Mouse (Mus musculus): ENCODE data around the gene Sec14l2. TPM values are rescaled to one million over a fixed set of nuclear protein-coding genes. Genes with fewer than 3 reads are reported as not detected.

Gene Sec14l2
- polyA plus RNA-seq, 1 experiment from 2014 or later: 1.5 TPM

GRCm38 (mm10) chr11:4076633-4077032, 46.6 kb downstream of the Sec14l2 start:
- no peak overlapping the region for H3K27ac ChIP-seq (ENCODE audit: low read length)
- ATAC-seq (ENCODE audit: low FRiP score, low TSS enrichment): no peak
- WGBS: 10% methylated on average over 8 of the region's 8 CpGs
- H3K4me1 ChIP-seq (ENCODE audit: insufficient read depth, low read length): no peaks in the 10 kb centered on the region
- H3K27me3 ChIP-seq (ENCODE audit: insufficient read depth, low read length): no peaks in the 10 kb centered on the region
- no peaks in the 10 kb centered on the region for H3K9me3 ChIP-seq (ENCODE audit: low read length)
- no peaks in the 10 kb centered on the region for H3K36me3 ChIP-seq (ENCODE audit: insufficient read depth, low read length)
- no peak overlapping the region for H3K9ac ChIP-seq (replicated peaks; ENCODE audit: low read length)
- H3K4me2 ChIP-seq (replicated peaks; ENCODE audit: low read depth, low read length): no peak overlapping the region
- no peak overlapping the region for H3K4me3 ChIP-seq (ENCODE audit: low read length)

DNA sequence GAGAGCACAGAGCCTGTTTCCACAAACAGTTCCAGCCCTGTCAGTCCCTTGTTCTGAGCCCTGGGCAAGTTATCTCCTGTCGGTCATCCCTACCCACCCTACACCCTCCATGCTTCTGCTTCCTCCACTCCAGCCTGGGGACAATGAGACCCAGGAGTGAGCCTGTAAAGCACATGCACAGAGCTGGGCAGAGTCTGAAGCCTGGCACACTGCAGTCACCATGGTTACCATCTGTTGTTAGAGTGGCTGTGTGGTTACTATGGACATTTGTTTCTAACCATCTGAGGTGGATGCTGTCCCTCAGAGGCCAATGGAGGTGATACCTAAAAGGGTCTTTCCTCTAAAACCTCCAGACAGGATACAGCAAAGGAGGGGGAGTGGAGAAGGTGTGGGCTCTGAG, 53.6 kb downstream of the Sec14l2 start:
- Histone ChIP-seq H3K27me3 (ENCODE audit: insufficient read depth, low read length) (no peaks in the 10 kb centered on the region), H3K9me3 (ENCODE audit: low read length) (no peaks in the 10 kb centered on the region), H3K36me3 (ENCODE audit: insufficient read depth, low read length) (no peaks in the 10 kb centered on the region), H3K9ac (replicated peaks; ENCODE audit: low read length) (no peak overlapping the region), H3K27ac (ENCODE audit: low read length) (no peak overlapping the region), H3K4me3 (ENCODE audit: low read length) (no peak overlapping the region), H3K4me1 (ENCODE audit: insufficient read depth, low read length) (no peaks in the 10 kb centered on the region), H3K4me2 (replicated peaks; ENCODE audit: low read depth, low read length) (no peak overlapping the region)
- 77% methylated on average over 1 of the region's 1 CpGs for WGBS
- no peak for ATAC-seq (ENCODE audit: low FRiP score, low TSS enrichment)

DNA sequence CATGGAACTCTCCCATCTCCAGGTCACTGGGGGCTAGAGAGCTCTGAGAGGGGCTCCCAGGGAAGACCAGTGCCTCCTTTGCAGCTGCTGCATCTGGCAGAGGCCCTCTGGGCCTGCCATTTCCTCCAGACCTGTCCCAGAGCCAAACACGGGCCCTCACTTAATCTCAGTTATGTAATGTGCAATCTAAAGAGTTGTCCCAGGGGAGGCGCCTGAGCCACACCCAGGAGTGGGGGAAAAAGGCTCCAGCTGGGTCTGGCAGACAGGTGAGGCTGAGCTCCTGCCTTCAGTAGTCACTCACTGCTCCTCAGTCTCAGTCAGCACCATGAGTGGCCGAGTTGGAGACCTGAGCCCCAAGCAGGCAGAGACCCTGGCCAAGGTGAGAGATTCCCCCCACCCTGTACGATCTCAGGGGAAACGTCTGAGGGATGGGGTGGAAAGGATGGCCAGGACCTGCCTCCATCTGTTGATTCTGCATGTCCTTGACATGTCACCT, 58.5 kb downstream of the Sec14l2 start, which contains the start of gene Sec14l3:
TSS of gene Sec14l3 (plus strand) at position 215 of the 496 bp plus-strand sequence.
- no peak for ATAC-seq (ENCODE audit: low FRiP score, low TSS enrichment)
- Histone ChIP-seq H3K27ac (ENCODE audit: low read length) (no peak within 1 kb of the TSS), H3K9me3 (ENCODE audit: low read length) (no peaks in the 10 kb centered on the region), H3K36me3 (ENCODE audit: insufficient read depth, low read length) (no peaks in the 10 kb centered on the region), H3K4me2 (replicated peaks; ENCODE audit: low read depth, low read length) (no peak within 1 kb of the TSS), H3K4me3 (ENCODE audit: low read length) (no peak within 1 kb of the TSS), H3K4me1 (ENCODE audit: insufficient read depth, low read length) (no peaks in the 10 kb centered on the region), H3K27me3 (ENCODE audit: insufficient read depth, low read length) (no peaks in the 10 kb centered on the region), H3K9ac (replicated peaks; ENCODE audit: low read length) (no peak within 1 kb of the TSS)
- 68% methylated on average over 5 of the region's 5 CpGs for WGBS

- Histone ChIP-seq H3K4me3 (ENCODE audit: low read length) (no peak overlapping the region), H3K4me1 (ENCODE audit: insufficient read depth, low read length) (no peaks in the 10 kb centered on the region), H3K27me3 (ENCODE audit: insufficient read depth, low read length) (no peaks in the 10 kb centered on the region), H3K9ac (replicated peaks; ENCODE audit: low read length) (no peak overlapping the region), H3K27ac (ENCODE audit: low read length) (no peak overlapping the region), H3K36me3 (ENCODE audit: insufficient read depth, low read length) (no peaks in the 10 kb centered on the region), H3K9me3 (ENCODE audit: low read length) (no peaks in the 10 kb centered on the region), H3K4me2 (replicated peaks; ENCODE audit: low read depth, low read length) (no peak overlapping the region)
- 44% methylated on average over 6 of the region's 6 CpGs for WGBS
- ATAC-seq (ENCODE audit: low FRiP score, low TSS enrichment): no peak
Measured at GRCm38 (mm10) chr11:4062981-4063380, 60.2 kb downstream of the Sec14l2 start.

DNA sequence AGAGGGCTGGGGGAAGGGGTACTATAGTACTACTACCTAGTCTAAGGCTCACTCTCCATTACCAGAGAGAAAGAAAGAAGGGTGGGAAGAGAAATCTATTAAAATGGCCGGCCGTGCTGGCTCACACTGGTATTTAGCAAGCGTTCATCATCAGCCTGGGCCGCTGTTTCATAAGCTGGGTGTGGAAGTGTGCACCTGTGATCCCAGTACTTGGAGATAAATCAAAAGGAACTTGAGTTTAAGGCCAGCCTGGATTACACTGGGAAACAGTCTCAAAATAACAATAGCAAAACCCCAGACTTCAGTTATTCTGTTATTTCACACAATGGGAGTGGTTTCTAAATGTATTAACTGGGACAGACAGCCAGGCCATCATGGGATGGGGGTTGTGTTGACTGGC, 60.7 kb downstream of the Sec14l2 start:
- no peak for ATAC-seq (ENCODE audit: low FRiP score, low TSS enrichment)
- H3K27me3 ChIP-seq (ENCODE audit: insufficient read depth, low read length): no peaks in the 10 kb centered on the region
- 92% methylated on average over 4 of the region's 4 CpGs for WGBS
- H3K4me3 ChIP-seq (ENCODE audit: low read length): no peak overlapping the region
- H3K36me3 ChIP-seq (ENCODE audit: insufficient read depth, low read length): no peaks in the 10 kb centered on the region
- H3K4me1 ChIP-seq (ENCODE audit: insufficient read depth, low read length): no peaks in the 10 kb centered on the region
- no peak overlapping the region for H3K9ac ChIP-seq (replicated peaks; ENCODE audit: low read length)
- no peak overlapping the region for H3K4me2 ChIP-seq (replicated peaks; ENCODE audit: low read depth, low read length)
- H3K27ac ChIP-seq (ENCODE audit: low read length): no peak overlapping the region
- H3K9me3 ChIP-seq (ENCODE audit: low read length): no peaks in the 10 kb centered on the region

DNA sequence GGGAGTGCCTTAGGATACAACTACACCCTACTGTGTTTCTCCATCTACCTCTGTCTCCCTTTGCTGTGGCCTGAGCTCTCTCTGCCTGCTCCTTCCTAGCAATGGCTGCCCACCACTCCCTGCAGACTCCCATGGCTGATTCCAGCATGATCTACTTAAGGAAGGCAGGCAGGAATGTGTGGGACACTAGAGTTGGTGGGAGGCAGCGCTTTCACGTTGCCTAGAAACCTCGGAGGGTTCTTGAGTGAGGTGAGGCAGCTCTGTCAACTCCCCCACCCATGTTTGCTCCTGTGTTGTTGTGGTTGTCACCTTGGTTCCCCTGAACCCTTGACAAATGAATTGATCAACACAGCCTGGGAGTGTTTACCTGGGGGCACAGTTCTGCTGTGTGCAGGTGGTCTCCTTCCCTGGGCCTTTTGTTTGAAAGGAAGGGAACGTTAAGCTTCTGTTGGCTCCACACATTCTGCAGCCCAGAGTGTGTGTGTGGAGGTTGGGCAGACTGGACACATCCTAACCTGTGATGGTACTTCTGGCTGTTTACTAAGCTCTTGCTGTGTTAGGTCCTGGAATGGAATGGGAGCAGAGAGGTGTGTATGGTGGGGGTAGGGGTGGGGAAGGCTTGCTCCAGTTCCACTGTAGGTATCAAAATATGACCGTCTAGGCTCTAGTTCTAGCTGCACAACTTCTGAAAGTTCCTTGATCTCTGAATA, 62.2 kb downstream of the Sec14l2 start:
- no peaks in the 10 kb centered on the region for H3K9me3 ChIP-seq (ENCODE audit: low read length)
- no peak for ATAC-seq (ENCODE audit: low FRiP score, low TSS enrichment)
- 69% methylated on average over 5 of the region's 5 CpGs for WGBS

DNA sequence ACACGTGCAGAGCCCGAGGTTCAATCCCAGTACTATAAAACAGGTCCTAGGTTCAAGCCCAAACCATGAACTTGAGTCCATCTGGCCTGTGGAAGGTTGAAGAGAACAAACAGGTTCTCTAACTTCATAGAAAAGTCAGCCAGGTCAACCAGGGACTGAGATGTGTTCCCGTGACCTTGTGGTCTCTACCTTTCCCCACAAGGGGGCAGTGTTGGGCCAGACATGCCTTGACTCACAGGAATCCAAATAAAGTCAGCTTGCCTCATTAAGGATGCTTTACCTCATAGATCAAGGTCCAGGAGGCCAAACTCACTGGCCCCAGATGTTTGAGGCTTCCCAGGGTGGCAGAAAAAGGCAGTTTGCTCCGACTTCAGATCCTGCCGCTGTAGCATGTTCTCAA, 69.6 kb downstream of the Sec14l2 start:
- H3K4me1 ChIP-seq (ENCODE audit: insufficient read depth, low read length): no peaks in the 10 kb centered on the region
- no peaks in the 10 kb centered on the region for H3K27me3 ChIP-seq (ENCODE audit: insufficient read depth, low read length)
- H3K4me3 ChIP-seq (ENCODE audit: low read length): no peak overlapping the region
- 17% methylated on average over 5 of the region's 5 CpGs for WGBS
- no peaks in the 10 kb centered on the region for H3K9me3 ChIP-seq (ENCODE audit: low read length)
- H3K36me3 ChIP-seq (ENCODE audit: insufficient read depth, low read length): no peaks in the 10 kb centered on the region
- no peak overlapping the region for H3K9ac ChIP-seq (replicated peaks; ENCODE audit: low read length)
- H3K4me2 ChIP-seq (replicated peaks; ENCODE audit: low read depth, low read length): no peak overlapping the region
- ATAC-seq (ENCODE audit: low FRiP score, low TSS enrichment): no peak
- no peak overlapping the region for H3K27ac ChIP-seq (ENCODE audit: low read length)

More for the DNA sequence above, 62.2 kb downstream of the Sec14l2 start:
- Histone ChIP-seq H3K4me1 (ENCODE audit: insufficient read depth, low read length) (no peaks in the 10 kb centered on the region), H3K27me3 (ENCODE audit: insufficient read depth, low read length) (no peaks in the 10 kb centered on the region), H3K36me3 (ENCODE audit: insufficient read depth, low read length) (no peaks in the 10 kb centered on the region), H3K27ac (ENCODE audit: low read length) (no peak overlapping the region), H3K4me2 (replicated peaks; ENCODE audit: low read depth, low read length) (no peak overlapping the region), H3K4me3 (ENCODE audit: low read length) (no peak overlapping the region), H3K9ac (replicated peaks; ENCODE audit: low read length) (no peak overlapping the region)

- H3K36me3 ChIP-seq (ENCODE audit: insufficient read depth, low read length): no peaks in the 10 kb centered on the region
- H3K27me3 ChIP-seq (ENCODE audit: insufficient read depth, low read length): no peaks in the 10 kb centered on the region
- no peaks in the 10 kb centered on the region for H3K9me3 ChIP-seq (ENCODE audit: low read length)
- no peak overlapping the region for H3K4me3 ChIP-seq (ENCODE audit: low read length)
- no peak overlapping the region for H3K4me2 ChIP-seq (replicated peaks; ENCODE audit: low read depth, low read length)
- WGBS: 88% methylated on average over 6 of the region's 6 CpGs
- no peak overlapping the region for H3K27ac ChIP-seq (ENCODE audit: low read length)
- H3K9ac ChIP-seq (replicated peaks; ENCODE audit: low read length): no peak overlapping the region
- H3K4me1 ChIP-seq (ENCODE audit: insufficient read depth, low read length): no peaks in the 10 kb centered on the region
- no peak for ATAC-seq (ENCODE audit: low FRiP score, low TSS enrichment)
Measured at GRCm38 (mm10) chr11:4048438-4048837, 74.8 kb downstream of the Sec14l2 start.

DNA sequence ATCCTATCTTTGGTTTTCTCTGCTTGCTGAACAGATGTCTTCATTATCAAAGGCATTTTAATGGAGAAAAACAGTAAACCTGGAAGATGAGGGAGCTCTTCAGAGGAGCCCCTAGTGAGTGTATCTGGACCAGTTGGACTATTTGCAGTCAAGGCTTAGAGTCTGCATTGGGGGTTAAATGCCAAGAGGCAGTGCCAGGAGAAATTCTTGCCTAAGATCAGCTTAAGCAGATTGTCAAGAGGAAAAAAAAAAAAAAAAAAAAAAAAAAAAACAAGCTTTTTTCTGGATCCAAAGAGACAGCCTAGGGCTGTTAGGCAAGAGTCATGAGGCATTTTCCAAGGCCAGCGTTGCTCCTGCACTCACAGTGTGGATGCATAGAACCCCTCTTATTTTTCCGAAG, 75.4 kb downstream of the Sec14l2 start:
- no peaks in the 10 kb centered on the region for H3K4me1 ChIP-seq (ENCODE audit: insufficient read depth, low read length)
- no peaks in the 10 kb centered on the region for H3K9me3 ChIP-seq (ENCODE audit: low read length)
- H3K27ac ChIP-seq (ENCODE audit: low read length): no peak overlapping the region
- no peak overlapping the region for H3K4me2 ChIP-seq (replicated peaks; ENCODE audit: low read depth, low read length)
- H3K36me3 ChIP-seq (ENCODE audit: insufficient read depth, low read length): no peaks in the 10 kb centered on the region
- WGBS: 95% methylated on average over 2 of the region's 2 CpGs
- no peak overlapping the region for H3K9ac ChIP-seq (replicated peaks; ENCODE audit: low read length)
- H3K27me3 ChIP-seq (ENCODE audit: insufficient read depth, low read length): no peaks in the 10 kb centered on the region
- no peak overlapping the region for H3K4me3 ChIP-seq (ENCODE audit: low read length)
- ATAC-seq (ENCODE audit: low FRiP score, low TSS enrichment): no peak

All from kidney, embryonic 16.5 days (tissue).